Mouse (Mus musculus) small intestine, adult 2 months (tissue): ENCODE data around the gene Mrpl27. TPM values are rescaled to one million over a fixed set of nuclear protein-coding genes. Genes with fewer than 3 reads are reported as not detected.

Source experiments
- H3K27ac ChIP-seq: fragments of 200-500 bp; 2 replicates; pipeline ENCODE4 v1.5.1; 2012; ENCODE audit warnings: low read depth, low read length, control low read depth, inconsistent platforms; ENCODE audit not compliant: insufficient read depth
- H3K27me3 ChIP-seq: fragments of 200-500 bp; 2 replicates; pipeline ENCODE4 v1.6.1; 2012; ENCODE audit warnings: mild to moderate bottlenecking, moderate library complexity, low read length, inconsistent platforms; ENCODE audit not compliant: control insufficient read depth, insufficient read depth
- H3K36me3 ChIP-seq: fragments of 200-500 bp; 2 replicates; pipeline ENCODE4 v1.6.1; 2012; ENCODE audit warnings: mild to moderate bottlenecking, low read length, control low read depth, inconsistent platforms; ENCODE audit not compliant: control insufficient read depth, insufficient read depth
- H3K4me1 ChIP-seq: fragments of 200-500 bp; 2 replicates; pipeline ENCODE4 v1.6.1; 2012; ENCODE audit warnings: low read length, inconsistent platforms, mixed read lengths; ENCODE audit not compliant: control insufficient read depth, insufficient read depth, insufficient read length
- H3K4me3 ChIP-seq: fragments of 200-500 bp; 2 replicates; pipeline ENCODE4 v1.5.1; 2012; ENCODE audit warnings: low read depth, mild to moderate bottlenecking, control low read depth, inconsistent platforms, low read length, moderate library complexity
- CTCF ChIP-seq: fragments of 200-500 bp; IDR thresholded peaks from 2 replicates; pipeline ENCODE4 v1.5.1; 2012; ENCODE audit warnings: low read depth, mild to moderate bottlenecking, control low read depth, inconsistent platforms, low read length, moderate library complexity, mixed read lengths; ENCODE audit not compliant: insufficient replicate concordance, insufficient read length; ENCODE audit errors: extremely low read depth
- POLR2A ChIP-seq: fragments of 200-500 bp; IDR thresholded peaks from 2 replicates; pipeline ENCODE4 v1.6.1; 2012; ENCODE audit warnings: low read depth, mild to moderate bottlenecking, control low read depth, inconsistent platforms, low read length, moderate library complexity
- WGBS: fragments of 180-500 bp; shearing (Covaris S2); methylation state at CpG from one replicate; pipeline ENCODE4 v1.1.7; 2018; 5-methylcytosine and 5-hydroxymethylcytosine counted together
- polyA plus RNA-seq: library from polyadenylated mRNA; depleted of rRNA; stranded (reverse); fragments of >200 nt; gene quantifications from 2 replicates; pipeline ENCODE4 v1.2.3, GENCODE M21; 2012

Gene Mrpl27
- polyA plus RNA-seq, 1 experiment: 45.7 TPM

DNA sequence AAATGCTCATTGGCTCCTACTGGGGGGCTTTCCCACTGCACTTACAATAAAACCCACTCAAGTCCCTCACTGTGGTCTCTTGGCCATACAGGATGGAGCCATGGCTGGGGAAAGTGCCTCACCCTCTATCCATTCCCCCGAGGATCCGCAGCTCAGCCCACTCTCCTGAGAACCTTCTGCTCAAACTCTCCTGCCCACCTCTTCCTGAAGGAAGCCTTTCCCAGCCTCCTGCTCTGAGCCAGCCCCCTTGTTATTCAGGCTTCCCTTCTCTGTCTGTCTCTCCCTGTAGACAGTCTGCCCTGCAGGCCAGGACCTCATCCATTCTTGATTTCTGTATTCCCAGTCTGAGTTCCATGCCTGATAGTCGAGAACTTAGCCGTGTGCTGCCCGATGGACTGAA lies 21.4 kb downstream of the Mrpl27 start:
- Histone ChIP-seq H3K4me1 (peaks cover 17% of the 10 kb centered on the region), H3K4me3 (no peak overlapping the region), H3K27me3 (no peaks in the 10 kb centered on the region), H3K27ac (no peak overlapping the region), H3K36me3 (peaks cover 4% of the 10 kb centered on the region; the same call in 1 of the 2 replicates)
- WGBS: 85% methylated on average over 5 of the region's 5 CpGs
- TF ChIP-seq POLR2A (no peak), CTCF (no peak)

- H3K4me3 ChIP-seq: no peak overlapping the region
- TF ChIP-seq POLR2A: no peak
- TF ChIP-seq CTCF: no peak
- H3K27me3 ChIP-seq: no peaks in the 10 kb centered on the region
- WGBS: 72% methylated on average over 5 of the region's 5 CpGs
- peaks cover 17% of the 10 kb centered on the region for H3K4me1 ChIP-seq
- peaks cover 1% of the 10 kb centered on the region; the same call in 1 of the 2 replicates for H3K36me3 ChIP-seq
- no peak overlapping the region for H3K27ac ChIP-seq
These were observed 21.9 kb downstream of the Mrpl27 start for GRCm38 (mm10) chr11:94675446-94675845.

- Histone ChIP-seq H3K36me3 (no peaks in the 10 kb centered on the region), H3K27ac (no peak overlapping the region), H3K4me3 (peak overlapping the region; percentile 93), H3K4me1 (peaks cover 17% of the 10 kb centered on the region), H3K27me3 (no peaks in the 10 kb centered on the region)
- WGBS: 43% methylated on average over 4 of the region's 4 CpGs
- TF ChIP-seq POLR2A (no peak), CTCF (no peak)
These were observed 22.7 kb downstream of the Mrpl27 start for GRCm38 (mm10) chr11:94676308-94676707.

DNA sequence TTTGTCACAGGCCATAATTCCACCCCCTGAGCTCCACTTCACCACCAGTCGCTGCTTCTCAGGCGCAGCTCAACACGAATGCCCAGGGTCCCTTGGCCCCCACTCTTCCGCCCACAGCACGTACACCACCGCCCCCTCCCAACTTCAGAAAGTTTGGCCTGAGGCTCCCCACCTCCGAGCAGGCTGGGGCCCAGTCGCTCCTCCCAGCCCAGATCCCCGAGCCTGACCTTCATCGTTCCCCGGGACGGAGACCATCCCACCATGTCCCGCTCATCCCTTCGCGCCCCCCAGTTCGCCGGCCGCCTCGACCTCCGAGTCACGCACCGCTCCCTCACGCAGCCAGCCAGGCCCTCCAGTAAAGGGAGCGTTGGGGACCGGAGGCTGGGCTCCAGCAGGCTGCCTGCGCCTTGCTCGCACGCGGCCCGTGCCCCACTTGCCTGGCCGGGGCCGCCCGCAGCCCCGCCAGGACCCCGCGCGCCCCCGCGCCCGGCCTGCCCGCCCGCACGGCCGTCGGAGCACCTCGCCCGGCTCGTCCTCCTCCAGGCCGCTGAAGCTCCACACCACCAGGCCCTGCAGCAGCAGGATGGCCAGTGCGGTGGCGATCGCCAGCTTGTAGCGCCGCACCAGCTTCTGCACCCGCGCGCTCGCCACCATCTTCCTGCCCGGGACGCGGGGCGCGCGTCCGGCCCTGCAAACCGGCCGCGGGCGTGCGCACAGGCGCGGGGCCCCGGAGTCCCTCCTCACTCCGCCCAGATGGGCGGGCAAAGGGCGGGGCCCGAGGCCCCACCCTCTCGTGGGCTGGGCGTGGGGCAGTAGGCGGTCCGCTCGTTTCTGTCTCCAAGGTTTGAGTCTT lies 23.4 kb downstream of the Mrpl27 start, which contains the start of gene Xylt2:
TSS of gene Xylt2 (minus strand) at position 762 of the 853 bp plus-strand sequence.
- no peak for TF ChIP-seq CTCF
- TF ChIP-seq POLR2A: peak; percentile 67
- H3K27ac ChIP-seq: no peak within 1 kb of the TSS
- under 1% methylated on average over 78 of the region's 82 CpGs for WGBS
- H3K27me3 ChIP-seq: no peaks in the 10 kb centered on the region
- H3K4me1 ChIP-seq: peaks cover 17% of the 10 kb centered on the region
- H3K4me3 ChIP-seq: peak within 1 kb of the TSS; percentile 93
- no peaks in the 10 kb centered on the region for H3K36me3 ChIP-seq

GRCm38 (mm10) chr11:94677607-94678145 lies 24.1 kb downstream of the Mrpl27 start:
- Histone ChIP-seq H3K36me3 (no peaks in the 10 kb centered on the region), H3K27ac (no peak overlapping the region)
- WGBS: 35% methylated on average over 15 of the region's 15 CpGs

DNA sequence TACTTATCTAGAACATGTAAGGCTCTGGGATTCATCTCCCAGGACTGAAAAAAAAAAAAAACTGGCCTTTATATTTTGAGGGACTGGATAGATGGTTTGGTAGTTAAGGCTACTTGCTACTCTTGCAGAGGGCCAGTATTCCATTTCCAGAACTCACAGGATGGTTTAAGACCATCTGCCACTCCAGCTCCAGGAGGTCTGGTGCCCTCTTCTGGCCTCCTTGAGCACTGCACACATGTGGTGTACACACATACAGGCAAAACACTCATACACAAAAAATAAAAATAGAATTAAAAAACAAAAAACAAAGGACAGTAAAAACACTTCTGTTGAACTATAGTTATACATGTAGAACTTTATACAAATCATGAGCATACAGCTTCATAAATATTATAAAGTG lies 27.1 kb downstream of the Mrpl27 start:
- peaks cover 12% of the 10 kb centered on the region for H3K4me1 ChIP-seq
- no peak overlapping the region for H3K4me3 ChIP-seq
- H3K27ac ChIP-seq: no peak overlapping the region
- TF ChIP-seq CTCF (no peak), POLR2A (no peak)
- H3K36me3 ChIP-seq: no peaks in the 10 kb centered on the region
- H3K27me3 ChIP-seq: no peaks in the 10 kb centered on the region; the same call in 1 of the 2 replicates

More at GRCm38 (mm10) chr11:94677607-94678145, 24.1 kb downstream of the Mrpl27 start:
- peaks cover 17% of the 10 kb centered on the region for H3K4me1 ChIP-seq
- no peaks in the 10 kb centered on the region for H3K27me3 ChIP-seq
- TF ChIP-seq POLR2A (no peak), CTCF (no peak)
- H3K4me3 ChIP-seq: peak overlapping the region; percentile 93

- Histone ChIP-seq H3K36me3 (no peaks in the 10 kb centered on the region), H3K4me1 (peaks cover 4% of the 10 kb centered on the region), H3K27me3 (no peaks in the 10 kb centered on the region; the same call in 1 of the 2 replicates), H3K27ac (no peak overlapping the region), H3K4me3 (no peak overlapping the region)
- 88% methylated on average over 4 of the region's 4 CpGs for WGBS
- no peak for TF ChIP-seq CTCF
- no peak for TF ChIP-seq POLR2A
These were observed 28.1 kb downstream of the Mrpl27 start for GRCm38 (mm10) chr11:94681640-94682039.
